Mouse (Mus musculus): ENCODE measurements around the gene Dyrk1a.

- TF ChIP-seq CTCF (IDR thresholded peaks at IDR 0.05; ENCODE audit: control insufficient read depth, insufficient read depth, low read length) (no peak), POLR2A (IDR thresholded peaks at IDR 0.05; ENCODE audit: borderline replicate concordance, control insufficient read depth, low read depth, low read length) (no peak)
These were observed 38.5 kb upstream of the Dyrk1a start for GRCm38 (mm10) chr16:94531268-94531667.
